Mouse (Mus musculus) MEL (cell line): ENCODE results near the gene Taf9. TPM values are rescaled to one million over a fixed set of nuclear protein-coding genes. Genes with fewer than 3 reads are reported as not detected.

Source experiments
- DNase-seq: peaks from one replicate; pipeline ENCODE4 v3.0.0; 2011; ENCODE audit warnings: low read depth, low spot score
- H3K27ac ChIP-seq: 2 replicates; pipeline ENCODE4 v1.5.1; 2012; ENCODE audit warnings: low read depth, mild to moderate bottlenecking, control low read depth, low read length, moderate library complexity; ENCODE audit not compliant: control insufficient read depth
- H3K27me3 ChIP-seq, 2 experiments: fragments of 150-350 bp in 1 of 2; sonication (generic) in 1 of 2; 2 replicates each; pipeline ENCODE4 v1.6.1; 2012; ENCODE audit warnings: low read length in 2 of 2, mild to moderate bottlenecking in 2 of 2, improper control_type of control experiment in 1 of 2, moderate library complexity in 1 of 2; ENCODE audit not compliant: insufficient read depth in 2 of 2, control insufficient read depth in 1 of 2
- H3K36me3 ChIP-seq, 2 experiments: 2 replicates each; pipeline ENCODE4 v1.6.1; 2012 to 2014; ENCODE audit warnings: low read length in 2 of 2, improper control_type of control experiment in 1 of 2, inconsistent platforms in 1 of 2, mild to moderate bottlenecking in 1 of 2; ENCODE audit not compliant: insufficient read depth in 2 of 2, control insufficient read depth in 1 of 2
- H3K4me1 ChIP-seq, 2 experiments: fragments of 150-350 bp in 1 of 2; sonication (generic) in 1 of 2; 2 replicates each; pipeline ENCODE4 v1.6.1; 2012; ENCODE audit warnings: low read length in 2 of 2, improper control_type of control experiment in 1 of 2, mild to moderate bottlenecking in 1 of 2; ENCODE audit not compliant: insufficient read depth in 2 of 2, control insufficient read depth in 1 of 2
- H3K4me3 ChIP-seq, 2 experiments: fragments of 150-350 bp in 1 of 2; sonication (generic) in 1 of 2; 2 replicates each; pipeline ENCODE4 v1.5.1; 2012; ENCODE audit warnings: low read depth in 2 of 2, low read length in 2 of 2, mild to moderate bottlenecking in 2 of 2, moderate library complexity in 2 of 2, control low read depth in 1 of 2, improper control_type of control experiment in 1 of 2; ENCODE audit not compliant: control insufficient read depth in 1 of 2, insufficient read depth in 1 of 2
- H3K79me2 ChIP-seq: 2 replicates; pipeline ENCODE4 v1.6.1; 2012; ENCODE audit warnings: mild to moderate bottlenecking, low read length, moderate library complexity; ENCODE audit not compliant: control insufficient read depth, poor library complexity, insufficient read depth
- H3K9ac ChIP-seq: 2 replicates; pipeline ENCODE4 v1.6.1; 2012; ENCODE audit warnings: low read depth, mild to moderate bottlenecking, control low read depth, low read length, moderate library complexity; ENCODE audit not compliant: control insufficient read depth, poor library complexity, severe bottlenecking
- H3K9me3 ChIP-seq: fragments of 150-350 bp; sonication (generic); replicated peaks from 2 replicates; pipeline ENCODE4 v1.6.1; 2012; ENCODE audit warnings: mild to moderate bottlenecking, low read length, improper control_type of control experiment, moderate library complexity; ENCODE audit not compliant: insufficient read depth
- CHD1 ChIP-seq: IDR thresholded peaks from 2 replicates; pipeline ENCODE4 v1.6.1; 2012; ENCODE audit warnings: low read depth, mild to moderate bottlenecking, inconsistent platforms, low read length, improper control_type of control experiment
- CTCF ChIP-seq, 3 experiments: IDR thresholded peaks in 2 of 3; conservative IDR thresholded peaks in 1 of 3; 2 replicates each; pipeline ENCODE4 v1.5.1; 2011 to 2012; ENCODE audit warnings: low read length in 3 of 3, low read depth in 2 of 3, mild to moderate bottlenecking in 2 of 3, improper control_type of control experiment in 1 of 3, inconsistent platforms in 1 of 3, mixed read lengths in 1 of 3, moderate library complexity in 1 of 3; ENCODE audit not compliant: control insufficient read depth in 1 of 3, insufficient read depth in 1 of 3, poor library complexity in 1 of 3, severe bottlenecking in 1 of 3
- E2F4 ChIP-seq: IDR thresholded peaks from 2 replicates; pipeline ENCODE4 v1.6.1; 2011; ENCODE audit warnings: low read depth, low read length, improper control_type of control experiment, borderline replicate concordance
- EP300 ChIP-seq, 2 experiments: IDR thresholded peaks; 2 replicates each; pipeline ENCODE4 v1.6.1; 2011; ENCODE audit warnings: improper control_type of control experiment in 2 of 2, low read length in 2 of 2, low read depth in 1 of 2, mild to moderate bottlenecking in 1 of 2
- ETS1 ChIP-seq: IDR thresholded peaks from 2 replicates; pipeline ENCODE4 v1.6.1; 2012; ENCODE audit warnings: low read depth, mild to moderate bottlenecking, inconsistent platforms, low read length, improper control_type of control experiment, moderate library complexity
- GATA1 ChIP-seq: IDR thresholded peaks from 2 replicates; pipeline ENCODE4 v1.6.1; 2011; ENCODE audit warnings: low read depth, low read length, improper control_type of control experiment
- HCFC1 ChIP-seq: IDR thresholded peaks from 2 replicates; pipeline ENCODE4 v1.6.1; 2012; ENCODE audit warnings: low read depth, mild to moderate bottlenecking, inconsistent platforms, low read length, improper control_type of control experiment, moderate library complexity
- KAT2A ChIP-seq: conservative IDR thresholded peaks from 2 replicates; pipeline ENCODE4 v1.6.1; 2012; ENCODE audit warnings: low read depth, low read length, improper control_type of control experiment, inconsistent platforms
- MAZ ChIP-seq: IDR thresholded peaks from 2 replicates; pipeline ENCODE4 v1.6.1; 2012; ENCODE audit warnings: low read depth, mild to moderate bottlenecking, inconsistent platforms, low read length, improper control_type of control experiment
- MEF2A ChIP-seq: IDR thresholded peaks from 2 replicates; pipeline ENCODE4 v1.6.1; 2014; ENCODE audit warnings: low read depth, mild to moderate bottlenecking, inconsistent platforms, low read length, improper control_type of control experiment; ENCODE audit not compliant: poor library complexity, insufficient replicate concordance, severe bottlenecking; ENCODE audit errors: extremely low read depth
- MXI1 ChIP-seq: IDR thresholded peaks from 2 replicates; pipeline ENCODE4 v1.6.1; 2011; ENCODE audit warnings: mild to moderate bottlenecking, low read depth, low read length, improper control_type of control experiment
- MYC ChIP-seq: IDR thresholded peaks from 2 replicates; pipeline ENCODE4 v1.6.1; 2011; ENCODE audit warnings: low read depth, mild to moderate bottlenecking, low read length, improper control_type of control experiment, moderate library complexity
- NELFE ChIP-seq: IDR thresholded peaks from 2 replicates; pipeline ENCODE4 v1.6.1; 2011; ENCODE audit warnings: low read depth, low read length, improper control_type of control experiment
- NRF1 ChIP-seq: IDR thresholded peaks from 2 replicates; pipeline ENCODE4 v1.6.1; 2014; ENCODE audit warnings: low read depth, mild to moderate bottlenecking, inconsistent platforms, low read length, improper control_type of control experiment, moderate library complexity; ENCODE audit not compliant: poor library complexity, insufficient read depth, severe bottlenecking
- POLR2A ChIP-seq, 2 experiments: IDR thresholded peaks; 2 replicates each; pipeline ENCODE4 v1.6.1; 2011 to 2012; ENCODE audit warnings: low read length in 2 of 2, mild to moderate bottlenecking in 2 of 2, control low read depth in 1 of 2, improper control_type of control experiment in 1 of 2, low read depth in 1 of 2, moderate library complexity in 1 of 2; ENCODE audit not compliant: control insufficient read depth in 1 of 2, insufficient read depth in 1 of 2, poor library complexity in 1 of 2
- POLR2AphosphoS2 ChIP-seq: IDR thresholded peaks from 2 replicates; pipeline ENCODE4 v1.6.1; 2011; ENCODE audit warnings: low read length, improper control_type of control experiment
- RCOR1 ChIP-seq: IDR thresholded peaks from 2 replicates; pipeline ENCODE4 v1.6.1; 2012; ENCODE audit warnings: low read depth, mild to moderate bottlenecking, inconsistent platforms, low read length, improper control_type of control experiment
- SIN3A ChIP-seq: IDR thresholded peaks from 2 replicates; pipeline ENCODE4 v1.6.1; 2012; ENCODE audit warnings: low read length, improper control_type of control experiment, inconsistent platforms
- SMC3 ChIP-seq: IDR thresholded peaks from 2 replicates; pipeline ENCODE4 v1.6.1; 2011; ENCODE audit warnings: low read depth, low read length, improper control_type of control experiment
- TAL1 ChIP-seq: IDR thresholded peaks from 2 replicates; pipeline ENCODE4 v1.6.1; 2012; ENCODE audit warnings: mild to moderate bottlenecking, inconsistent platforms, low read length, moderate library complexity, mixed read lengths
- TCF12 ChIP-seq: IDR thresholded peaks from 2 replicates; pipeline ENCODE4 v1.6.1; 2014; ENCODE audit warnings: low read depth, mild to moderate bottlenecking, inconsistent platforms, low read length, improper control_type of control experiment, moderate library complexity
- UBTF ChIP-seq: IDR thresholded peaks from 2 replicates; pipeline ENCODE4 v1.6.1; 2012; ENCODE audit warnings: low read depth, mild to moderate bottlenecking, inconsistent platforms, low read length, improper control_type of control experiment, moderate library complexity, borderline replicate concordance; ENCODE audit not compliant: insufficient read depth
- USF2 ChIP-seq, 2 experiments: IDR thresholded peaks; 2 replicates each; pipeline ENCODE4 v1.6.1; 2011 to 2012; ENCODE audit warnings: improper control_type of control experiment in 2 of 2, low read length in 2 of 2, borderline replicate concordance in 1 of 2, inconsistent platforms in 1 of 2, low read depth in 1 of 2, mild to moderate bottlenecking in 1 of 2; ENCODE audit not compliant: insufficient read depth in 1 of 2
- ZKSCAN1 ChIP-seq: IDR thresholded peaks from 2 replicates; pipeline ENCODE4 v1.6.1; 2012; ENCODE audit warnings: low read depth, mild to moderate bottlenecking, inconsistent platforms, low read length, improper control_type of control experiment, moderate library complexity
- ZMIZ1 ChIP-seq: IDR thresholded peaks from 2 replicates; pipeline ENCODE4 v1.6.1; 2012; ENCODE audit warnings: low read depth, mild to moderate bottlenecking, inconsistent platforms, low read length, improper control_type of control experiment, moderate library complexity
- polyA plus RNA-seq, 2 experiments: library from polyadenylated mRNA; stranded (reverse) in 1 of 2; unstranded in 1 of 2; fragments of >175 nt in 1 of 2; fragments of >200 nt in 1 of 2; gene quantifications; 2 replicates each; pipeline versions ENCODE4 v1.2.1 to v1.2.4; 2012; ENCODE audit warnings: low replicate concordance in 2 of 2, low read depth in 1 of 2; ENCODE audit not compliant: insufficient read length in 2 of 2, insufficient read depth in 1 of 2, missing spikeins in 1 of 2
- total RNA-seq: library from RNA; depleted of rRNA; stranded (reverse); fragments of 300-350 nt; gene quantifications from 2 replicates; pipeline ENCODE4 v1.2.3, GENCODE M21; 2012

The Taf9 gene
- total and polyA plus RNA-seq, 3 experiments = 19.8 to 38.5 TPM; not detected in 1

DNA sequence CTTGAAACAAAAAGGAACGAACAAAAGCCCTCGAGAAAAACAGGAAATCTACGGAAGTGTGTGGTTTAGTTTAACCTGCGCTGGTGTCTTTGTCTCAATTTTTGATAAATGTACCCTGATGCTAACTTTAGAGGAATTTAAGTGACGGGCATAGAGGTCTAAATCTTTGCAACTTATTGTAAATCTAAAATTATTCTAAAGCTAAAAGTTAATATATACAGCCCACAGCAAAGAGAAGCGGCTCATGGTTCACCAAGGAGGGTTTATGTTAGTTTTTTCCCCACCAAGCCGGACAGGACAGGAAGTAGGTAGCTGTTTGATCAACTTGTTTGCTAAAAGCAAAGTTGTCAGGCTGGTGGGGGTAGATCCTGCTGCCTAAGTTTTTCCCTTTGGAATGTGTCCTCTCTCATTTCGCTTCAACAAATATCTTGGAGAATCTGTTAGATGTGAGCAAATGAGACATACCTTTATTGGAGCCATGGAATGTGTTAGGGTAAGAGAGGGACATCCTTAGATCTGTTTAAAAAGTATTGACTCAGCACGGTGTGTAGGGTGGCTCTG lies 18.9 kb downstream of the Taf9 start:
- H3K27me3 ChIP-seq = no peaks in the 10 kb centered on the region
- DNase-seq = no peak
- H3K4me3 ChIP-seq = no peak overlapping the region
- no peak overlapping the region for H3K27ac ChIP-seq
- H3K9me3 ChIP-seq = no peaks in the 10 kb centered on the region
- peaks cover 0 to 5% of the 10 kb centered on the region in 2 experiments; a peak in 2 of 4 replicates for H3K36me3 ChIP-seq
- TF ChIP-seq KAT2A (no peak), EP300 (IDR thresholded peaks at IDR 0.05; ENCODE audit: low read depth in 1 of 2, low read length in 2 of 2) (no peak), SIN3A (no peak), HCFC1 (no peak), TCF12 (no peak), POLR2AphosphoS2 (no peak), NELFE (no peak), MYC (no peak), USF2 (IDR thresholded peaks at IDR 0.05; ENCODE audit: borderline replicate concordance in 1 of 2, insufficient read depth in 1 of 2, low read depth in 1 of 2, low read length in 2 of 2) (no peak), UBTF (no peak), MXI1 (no peak), MAZ (no peak), NRF1 (no peak), ETS1 (no peak), MEF2A (no peak), GATA1 (no peak)
- no peaks in the 10 kb centered on the region for H3K79me2 ChIP-seq
- H3K4me1 ChIP-seq = no peaks in the 10 kb centered on the region
- no peak overlapping the region for H3K9ac ChIP-seq

DNA sequence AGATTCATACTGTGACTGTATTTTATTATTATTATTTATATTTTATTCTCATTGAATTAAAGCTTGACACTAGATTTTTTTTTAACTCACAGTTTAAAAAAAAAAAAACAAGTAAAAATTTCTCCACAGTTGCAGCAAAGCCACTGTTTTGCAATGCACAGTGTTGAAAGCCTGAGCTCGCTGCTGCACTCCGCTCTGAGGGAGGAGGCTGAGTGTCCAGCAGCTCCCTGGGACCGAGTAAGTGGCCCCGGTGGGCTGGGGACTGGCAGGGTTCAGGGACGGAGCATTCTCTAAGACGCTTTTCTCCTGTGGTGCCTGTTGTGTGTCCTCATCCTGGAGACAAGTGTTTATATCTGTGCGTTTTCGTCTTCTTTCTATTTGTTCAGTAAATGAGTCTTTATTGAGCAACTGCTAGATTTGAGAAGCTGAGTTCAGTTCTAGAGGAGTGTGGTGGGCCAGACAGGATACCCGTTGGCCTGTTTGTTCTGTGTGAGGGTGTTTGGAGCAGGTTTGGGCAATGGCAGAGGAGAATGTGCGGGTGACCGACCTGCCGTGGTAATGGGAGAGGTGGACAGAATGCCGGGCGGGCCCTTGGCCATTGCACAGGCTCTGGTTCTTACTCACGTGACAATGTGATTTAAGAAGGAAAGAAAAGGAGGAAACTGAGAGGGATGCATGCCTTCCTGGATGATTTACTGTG lies 24.7 kb downstream of the Taf9 start:
- Histone ChIP-seq H3K9me3 (no peaks in the 10 kb centered on the region), H3K4me1 (no peaks in the 10 kb centered on the region; a peak in 1 of 4 replicates), H3K27ac (no peak overlapping the region), H3K4me3 (no peak overlapping the region), H3K9ac (no peak overlapping the region), H3K36me3 (no peaks in the 10 kb centered on the region), H3K27me3 (no peaks in the 10 kb centered on the region), H3K79me2 (no peaks in the 10 kb centered on the region)
- no peak for DNase-seq
- TF ChIP-seq CHD1 = no peak
- TF ChIP-seq NELFE = no peak
- TF ChIP-seq MXI1 = no peak
- TF ChIP-seq POLR2A (IDR thresholded peaks at IDR 0.05; ENCODE audit: control insufficient read depth in 1 of 2, insufficient read depth in 1 of 2, low read depth in 1 of 2, low read length in 2 of 2, poor library complexity in 1 of 2) = no peak
- no peak for TF ChIP-seq E2F4
- TF ChIP-seq ZKSCAN1 = no peak
- no peak for TF ChIP-seq HCFC1
- no peak for TF ChIP-seq SIN3A
- TF ChIP-seq MAZ = no peak
- no peak for TF ChIP-seq POLR2AphosphoS2
- no peak for TF ChIP-seq MYC
- TF ChIP-seq UBTF = no peak
- no peak for TF ChIP-seq CTCF (IDR thresholded peaks at IDR 0.05 in 2 of 3, conservative IDR thresholded peaks at IDR 0.05 in 1 of 3; ENCODE audit: control insufficient read depth in 1 of 3, insufficient read depth in 1 of 3, low read depth in 2 of 3, low read length in 3 of 3, poor library complexity in 1 of 3, severe bottlenecking in 1 of 3)
- no peak for TF ChIP-seq SMC3
- no peak for TF ChIP-seq TAL1
- TF ChIP-seq ZMIZ1 = no peak
- no peak for TF ChIP-seq RCOR1
- TF ChIP-seq EP300 (IDR thresholded peaks at IDR 0.05; ENCODE audit: low read depth in 1 of 2, low read length in 2 of 2) = no peak
- TF ChIP-seq, all 39 proteins: peak for 0
